Mouse (Mus musculus) right cerebral cortex, postnatal 4 days (tissue): ENCODE results near the gene Tnrc6b.

Source experiments
- DNase-seq: peaks from one replicate; pipeline ENCODE4 v3.0.0-alpha.2; 2022

Gene Tnrc6b

DNA sequence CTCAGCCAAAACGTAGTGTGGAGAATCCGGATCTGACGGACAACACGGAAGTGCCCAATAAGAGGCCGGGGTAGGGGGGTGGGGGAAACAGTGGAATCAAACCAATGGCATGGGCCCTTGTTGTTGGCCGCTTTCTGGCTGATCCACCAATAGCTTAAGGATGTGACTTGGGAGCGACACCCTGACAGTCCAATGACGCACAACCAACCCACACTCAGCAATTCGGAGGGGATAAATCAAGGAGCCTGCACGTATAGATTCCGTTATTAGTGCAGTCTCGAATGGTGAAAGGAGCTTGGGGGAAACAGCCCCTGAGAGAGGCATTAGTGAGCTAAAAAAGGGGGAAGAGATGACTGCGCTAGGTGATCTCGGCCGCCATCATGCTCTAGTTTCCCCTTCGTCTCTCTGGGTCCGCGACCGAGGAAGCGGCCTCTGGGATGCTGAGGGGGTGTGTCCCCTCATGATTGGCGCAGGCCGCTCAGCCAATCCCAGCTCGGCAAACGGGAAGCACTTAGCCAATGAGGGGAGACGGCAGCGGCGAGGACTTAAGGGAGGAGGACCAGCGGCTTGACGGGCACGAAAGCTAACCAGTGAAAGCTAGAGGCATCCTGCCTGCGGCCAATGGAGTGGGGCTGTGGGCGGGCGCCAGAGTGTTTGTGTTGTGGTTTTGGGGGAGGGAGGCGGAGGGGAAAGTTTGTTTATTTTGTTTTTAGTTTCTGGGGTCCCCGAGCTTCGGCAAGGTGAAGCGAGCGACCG, at the start of gene Tnrc6b:
Tnrc6b (plus strand) TSS at position 706 of the 756 bp plus-strand sequence.
- DNase-seq: peak; percentile 98

GRCm38 (mm10) chr15:80664444-80664843, 46.7 kb upstream of the Tnrc6b start:
- DNase-seq: no peak

- no peak for DNase-seq
These were observed 39.5 kb upstream of the Tnrc6b start, which contains the start of gene Fam83f for GRCm38 (mm10) chr15:80671295-80672252. Gene Fam83f, plus strand, starts transcription at chr15:80671847.

GRCm38 (mm10) chr15:80672810-80673209, 38.3 kb upstream of the Tnrc6b start:
- DNase-seq: no peak

DNA sequence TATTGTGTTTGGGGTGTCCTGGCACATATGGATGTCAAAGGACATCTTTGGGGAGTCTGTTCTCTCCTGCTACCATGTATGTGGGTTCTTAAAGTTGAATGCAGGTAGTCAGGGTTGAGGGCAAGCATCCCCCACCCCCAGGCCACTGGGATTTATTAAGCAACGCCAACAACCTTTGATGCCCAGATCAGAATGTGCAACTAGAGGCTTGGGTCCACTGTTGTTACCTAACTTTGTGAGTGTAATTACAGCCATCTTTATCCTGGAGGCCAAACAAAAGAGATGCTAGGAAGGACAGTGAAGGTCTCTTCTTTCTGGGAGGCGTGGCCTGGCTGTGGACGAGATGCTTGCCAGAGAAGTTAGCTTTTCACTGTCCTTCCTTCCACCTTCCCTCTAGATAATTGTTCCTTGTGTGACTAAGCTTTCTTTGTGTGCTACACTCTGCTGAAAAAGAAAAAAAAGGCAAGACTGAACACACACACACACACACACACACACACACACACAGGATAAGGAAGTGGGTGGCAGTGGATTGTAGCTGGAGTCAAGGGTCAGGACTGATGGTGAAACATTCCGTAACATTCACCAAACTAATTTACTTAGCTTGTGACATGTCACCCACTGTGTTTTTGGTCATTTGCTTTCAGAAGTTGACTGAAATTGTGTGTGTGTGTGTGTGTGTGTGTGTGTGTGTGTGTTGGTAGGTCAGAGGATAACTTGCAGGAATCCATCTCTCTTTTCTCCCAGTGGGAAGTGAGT, 37.6 kb upstream of the Tnrc6b start:
- no peak for DNase-seq

DNA sequence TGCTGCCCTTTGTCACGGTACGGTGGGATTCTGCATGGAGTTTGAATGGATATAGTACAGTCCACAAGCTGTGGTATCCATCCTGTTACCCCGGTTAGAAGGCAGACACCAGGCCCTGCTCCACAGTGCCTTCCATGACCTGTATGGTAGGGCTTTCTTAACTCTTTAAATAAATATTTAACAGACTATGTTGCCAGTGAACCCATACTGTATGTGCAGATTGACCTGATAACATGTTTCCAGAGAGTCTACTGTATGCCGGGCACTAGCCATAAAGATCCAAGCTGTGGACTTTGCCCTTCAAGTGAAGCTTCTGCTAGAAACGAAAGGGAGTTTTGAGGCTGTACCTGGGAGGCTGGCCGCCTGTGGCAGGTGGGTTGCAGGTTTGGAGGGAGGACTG, 36.4 kb upstream of the Tnrc6b start:
- DNase-seq: no peak

GRCm38 (mm10) chr15:80679515-80680215, 31.4 kb upstream of the Tnrc6b start:
- peak; percentile 65 for DNase-seq

- DNase-seq: no peak
These were observed 30.6 kb upstream of the Tnrc6b start for GRCm38 (mm10) chr15:80680347-80681030.

DNA sequence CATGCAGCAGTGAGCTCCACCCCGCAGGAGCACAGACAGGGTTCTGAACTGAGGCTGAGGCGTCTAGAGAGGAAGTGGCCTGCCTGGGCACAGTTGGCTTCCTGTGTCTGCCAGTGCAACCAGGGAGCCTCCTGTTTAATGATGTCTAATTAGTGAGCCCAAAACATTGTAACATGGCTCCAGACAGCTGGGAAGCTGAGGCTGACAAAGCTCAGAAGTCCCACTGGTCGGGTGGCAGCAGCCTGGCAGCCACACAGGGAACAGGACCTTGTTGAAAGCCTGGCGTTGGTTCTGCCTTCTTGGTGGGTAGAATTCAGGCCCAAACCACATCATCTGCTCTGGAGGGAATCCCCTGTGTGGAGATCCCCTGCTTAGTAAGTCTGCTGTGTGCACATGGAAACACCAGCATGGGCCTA, 29.6 kb upstream of the Tnrc6b start:
- no peak for DNase-seq

DNA sequence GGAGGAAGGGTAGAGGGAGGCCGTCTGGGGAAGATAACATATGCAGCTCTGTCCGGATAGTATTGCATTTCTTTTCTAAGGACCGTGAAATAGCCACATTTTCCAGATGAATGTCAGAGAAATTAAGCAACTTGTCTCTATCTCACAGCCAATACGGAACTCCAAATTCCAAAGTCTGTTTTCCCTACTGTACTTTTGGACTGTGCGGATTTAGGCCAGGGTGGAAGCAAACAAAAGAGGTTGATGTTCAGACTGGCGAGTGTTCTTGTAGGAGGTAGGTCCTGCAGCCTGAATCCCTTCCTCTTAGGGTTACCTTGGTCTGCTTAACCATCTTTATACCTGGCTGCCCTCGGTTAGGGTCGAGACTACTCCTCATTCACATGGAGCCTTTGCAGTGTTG, 28.8 kb upstream of the Tnrc6b start:
- no peak for DNase-seq

DNA sequence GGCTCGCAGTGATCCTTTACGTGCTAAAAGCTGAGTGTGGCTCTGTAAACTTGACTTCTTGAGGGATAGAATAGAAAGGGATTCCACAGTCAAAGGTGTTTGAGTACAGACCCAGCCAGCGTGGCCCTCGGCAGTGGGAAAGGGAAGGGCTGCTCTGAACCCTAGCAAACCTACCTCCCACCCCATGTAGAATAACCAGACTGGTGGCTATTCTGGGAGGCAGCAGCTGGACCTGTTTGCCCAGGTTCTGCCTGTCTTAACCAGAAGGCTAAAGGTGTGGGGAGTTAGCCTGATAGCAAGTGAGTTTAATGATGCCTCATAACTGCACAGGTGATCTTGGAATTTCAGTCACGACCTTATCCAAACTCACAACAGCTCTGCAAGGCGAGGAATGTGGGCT, 28.0 kb upstream of the Tnrc6b start:
- DNase-seq: no peak

DNA sequence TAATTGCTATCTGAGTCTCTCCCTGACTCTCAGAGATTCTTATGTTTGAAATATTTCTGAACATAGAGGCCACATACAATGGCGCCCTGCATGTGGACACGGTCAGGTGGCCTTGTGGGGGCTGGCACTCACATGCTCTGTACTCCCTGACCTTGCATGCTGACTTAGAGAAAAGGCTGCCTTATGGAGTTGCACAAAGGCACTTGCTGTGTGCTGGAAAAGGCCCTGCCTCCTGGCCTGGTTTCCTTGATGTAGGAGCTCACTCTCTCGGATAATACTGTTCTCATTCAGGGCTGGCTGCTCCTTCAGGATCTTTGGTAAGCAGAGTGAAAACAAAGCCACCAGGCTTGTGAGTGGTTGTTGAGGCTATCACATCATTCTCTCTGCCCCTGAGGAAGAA, 27.1 kb upstream of the Tnrc6b start:
- DNase-seq: no peak

- no peak for DNase-seq
These were observed 26.1 kb upstream of the Tnrc6b start for GRCm38 (mm10) chr15:80684786-80685602.

GRCm38 (mm10) chr15:80685603-80685895, 25.6 kb upstream of the Tnrc6b start:
- no peak for DNase-seq

GRCm38 (mm10) chr15:80688536-80688935, 22.6 kb upstream of the Tnrc6b start:
- DNase-seq: no peak

DNA sequence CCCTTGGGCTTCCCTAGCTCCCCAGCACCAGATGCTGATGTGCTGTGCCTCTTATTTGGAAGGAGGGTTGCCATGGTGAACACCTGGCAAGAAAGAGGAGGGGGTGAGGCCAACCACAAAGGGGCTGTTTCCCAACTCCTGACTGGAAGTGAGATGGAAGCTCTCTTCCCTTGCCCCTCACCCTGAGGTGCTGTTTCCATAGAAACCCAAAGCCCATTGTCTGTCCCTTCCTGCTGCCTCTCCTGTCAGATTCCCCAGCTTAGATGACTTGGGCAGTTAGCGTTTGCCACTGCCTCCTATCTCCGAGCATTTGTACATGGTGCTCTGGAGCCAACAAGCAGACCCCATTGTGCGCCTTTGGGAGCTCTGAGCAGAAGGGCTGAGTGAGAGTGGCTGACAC, 17.6 kb upstream of the Tnrc6b start:
- no peak for DNase-seq

DNA sequence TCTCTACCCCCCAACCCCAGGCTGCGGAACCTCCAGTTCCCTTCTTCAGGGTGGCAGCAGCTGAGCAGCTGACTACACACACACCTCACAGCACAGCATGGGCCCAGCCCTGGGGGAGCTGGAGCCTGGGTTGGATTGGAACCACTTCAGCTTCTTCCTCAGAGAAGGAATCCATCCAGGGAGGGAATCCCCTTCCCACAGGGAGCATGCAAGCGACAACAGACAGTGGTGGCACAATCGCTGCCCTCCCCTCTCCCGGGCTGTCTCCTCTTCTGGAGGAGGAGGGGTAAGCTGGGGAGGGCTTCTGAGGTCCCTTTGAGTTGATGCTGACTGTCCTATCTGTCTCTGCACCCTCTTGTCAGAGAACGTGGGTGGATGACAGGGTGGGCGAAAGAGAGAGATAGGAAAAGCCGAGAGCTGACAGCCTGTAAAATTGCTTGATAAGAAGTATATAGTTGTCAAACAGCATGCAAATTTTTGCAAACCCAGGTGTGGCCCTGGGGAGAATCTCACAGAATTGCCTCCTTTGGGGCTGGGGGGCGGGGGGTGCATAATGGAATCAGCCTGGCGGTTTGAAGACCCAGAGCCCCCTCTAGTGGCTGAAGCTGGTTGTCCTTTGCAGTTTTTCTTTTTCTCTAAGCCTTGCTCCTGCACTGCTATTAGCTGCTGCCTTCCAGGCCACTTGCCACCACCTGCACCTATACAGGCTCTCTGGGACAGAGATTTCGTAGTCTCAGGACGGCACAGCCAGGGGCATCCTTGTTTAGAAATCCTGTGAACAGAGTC, 16.8 kb upstream of the Tnrc6b start:
- peak; percentile 89 for DNase-seq

DNA sequence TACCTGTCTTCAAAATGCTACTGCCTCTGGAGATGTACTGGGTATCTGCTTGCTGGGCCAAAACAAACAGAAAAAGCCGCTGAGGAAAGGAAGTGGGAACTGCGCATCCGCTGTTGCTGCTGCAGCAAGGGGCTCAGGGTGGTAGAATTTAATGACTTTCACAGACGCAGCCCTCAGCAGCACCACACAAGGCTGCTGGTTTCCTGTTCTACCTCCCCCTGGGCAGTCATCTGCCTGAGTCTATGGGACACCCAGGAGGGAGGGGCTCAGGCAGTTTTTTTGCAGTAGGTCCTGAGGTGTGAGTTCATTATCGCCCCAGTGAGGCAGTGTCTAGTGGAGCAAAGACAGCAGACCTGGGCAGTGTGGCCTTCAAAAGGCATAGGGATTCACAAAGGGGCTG, 13.5 kb upstream of the Tnrc6b start:
- no peak for DNase-seq

GRCm38 (mm10) chr15:80701481-80702257, 9.4 kb upstream of the Tnrc6b start:
- DNase-seq: no peak
